Mouse (Mus musculus) heart, embryonic 11.5 days (tissue): Measurements from ENCODE around the gene Map3k9. TPM values are rescaled to one million over a fixed set of nuclear protein-coding genes. Genes with fewer than 3 reads are reported as not detected.

Source experiments
- ATAC-seq: fragments of 200-750 bp; cut with Nextera tagmentation; replicated peaks from 2 replicates; pipeline ENCODE4 v1.8.0; 2017; ENCODE audit warnings: moderate library complexity; ENCODE audit not compliant: insufficient number of reproducible peaks, low FRiP score, low TSS enrichment
- H3K27ac ChIP-seq: fragments of 300-500 bp; sonication (generic); 2 replicates; pipeline ENCODE4 v1.5.1; 2014; ENCODE audit warnings: mild to moderate bottlenecking, low read depth, low read length
- H3K27me3 ChIP-seq: fragments of 300-500 bp; sonication (generic); 2 replicates; pipeline ENCODE4 v1.6.1; 2014; ENCODE audit warnings: mild to moderate bottlenecking, low read length, mixed read lengths; ENCODE audit not compliant: control insufficient read depth, insufficient read depth
- H3K36me3 ChIP-seq: fragments of 300-500 bp; sonication (generic); 2 replicates; pipeline ENCODE4 v1.6.1; 2014; ENCODE audit warnings: mild to moderate bottlenecking, low read length, moderate library complexity, mixed read lengths; ENCODE audit not compliant: control insufficient read depth, insufficient read depth
- H3K4me1 ChIP-seq: fragments of 300-500 bp; sonication (generic); 2 replicates; pipeline ENCODE4 v1.6.1; 2014; ENCODE audit warnings: low read length; ENCODE audit not compliant: control insufficient read depth, insufficient read depth
- H3K4me2 ChIP-seq: fragments of 300-500 bp; sonication (generic); 2 replicates; pipeline ENCODE4 v1.6.1; 2014; ENCODE audit warnings: mild to moderate bottlenecking, moderate library complexity
- H3K4me3 ChIP-seq: fragments of 300-500 bp; sonication (generic); 2 replicates; pipeline ENCODE4 v1.5.1; 2014; ENCODE audit warnings: low read depth, low read length
- H3K9ac ChIP-seq: fragments of 300-500 bp; sonication (generic); 2 replicates; pipeline ENCODE4 v1.6.1; 2014; ENCODE audit warnings: mild to moderate bottlenecking, low read depth, low read length, moderate library complexity
- H3K9me3 ChIP-seq: fragments of 300-500 bp; sonication (generic); replicated peaks from 2 replicates; pipeline ENCODE4 v1.6.1; 2016; ENCODE audit warnings: low read length; ENCODE audit not compliant: control insufficient read depth
- WGBS: fragments of 180-500 bp; shearing (Covaris S2); extraction: QIAGEN DNeasy Blood & Tissue Kit; methylation state at CpG from one replicate; pipeline ENCODE4 v1.1.7; 2014; ENCODE audit not compliant: insufficient replicate concordance; 5-methylcytosine and 5-hydroxymethylcytosine counted together
- polyA plus RNA-seq: library from polyadenylated mRNA; unstranded; fragments of >200 nt; fragmentation: Nextera tagmentation; extraction: Ambion mirVana; gene quantifications from 2 replicates; pipeline ENCODE4 v1.2.1, GENCODE M21; 2014

The Map3k9 gene
- polyA plus RNA-seq, result 0.04 and 0.52 TPM in 2 replicates

DNA sequence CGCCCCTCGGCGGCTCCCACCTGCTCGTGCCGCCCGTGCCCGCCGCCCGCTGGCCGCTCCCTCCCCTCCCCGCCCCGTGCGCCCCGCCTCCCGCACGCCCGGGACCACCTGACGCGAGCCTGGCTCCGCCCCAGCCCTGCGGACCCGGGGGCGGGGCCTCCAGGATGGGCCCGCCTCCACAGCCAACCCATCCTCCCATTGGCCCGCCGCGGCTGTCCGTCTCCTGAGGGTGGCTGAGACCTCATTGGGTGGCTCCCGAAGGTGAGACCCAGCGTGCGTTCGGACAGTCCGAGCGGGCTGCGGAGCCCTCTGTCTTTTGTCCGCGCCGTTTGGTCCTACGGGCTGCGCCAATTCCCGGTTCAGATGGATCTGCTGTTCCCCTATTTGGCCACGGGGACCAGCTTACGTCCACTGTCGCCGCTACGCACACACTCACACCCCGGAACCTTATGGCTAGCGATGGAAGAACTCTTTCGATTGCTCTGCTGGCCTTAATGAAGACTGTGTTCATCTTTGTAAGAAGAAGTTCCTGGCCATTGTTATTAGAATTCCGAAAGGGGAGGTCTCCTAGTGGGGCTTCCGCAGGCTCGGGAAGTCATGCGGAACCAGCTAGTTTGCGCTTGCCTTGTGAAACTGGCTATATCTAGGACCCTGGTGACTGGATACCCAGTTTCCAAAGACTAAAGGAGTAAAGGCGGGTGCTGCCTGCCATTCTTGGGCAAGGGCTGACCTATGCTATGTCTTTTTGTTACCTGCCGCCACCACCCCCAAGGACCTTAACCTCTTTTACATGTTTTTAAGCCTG lies at the start of gene Map3k9:
TSS of gene Map3k9 (minus strand) at position 71 of the 805 bp plus-strand sequence.
- peak within 1 kb of the TSS; percentile 65 for H3K4me3 ChIP-seq
- peak; percentile 95 for ATAC-seq
- peaks cover 47% of the 10 kb centered on the region for H3K27me3 ChIP-seq
- no peak within 1 kb of the TSS for H3K27ac ChIP-seq
- H3K4me1 ChIP-seq, result peaks cover 3% of the 10 kb centered on the region; the same call in 1 of the 2 replicates
- no peaks in the 10 kb centered on the region for H3K9me3 ChIP-seq
- H3K36me3 ChIP-seq, result no peaks in the 10 kb centered on the region
- peak within 1 kb of the TSS; percentile 65 for H3K9ac ChIP-seq
- under 1% methylated on average over 35 of the region's 56 CpGs for WGBS
- H3K4me2 ChIP-seq, result peak within 1 kb of the TSS; percentile 97

GRCm38 (mm10) chr12:81828355-81828754 lies 47.4 kb upstream of the Map3k9 start:
- 74% methylated on average over 2 of the region's 2 CpGs for WGBS
- no peak overlapping the region for H3K27ac ChIP-seq
- H3K4me1 ChIP-seq, result no peaks in the 10 kb centered on the region
- H3K4me2 ChIP-seq, result no peak overlapping the region
- H3K9ac ChIP-seq, result no peak overlapping the region
- H3K4me3 ChIP-seq, result no peak overlapping the region
- ATAC-seq, result no peak
- H3K9me3 ChIP-seq, result no peaks in the 10 kb centered on the region
- H3K27me3 ChIP-seq, result no peaks in the 10 kb centered on the region
- no peaks in the 10 kb centered on the region for H3K36me3 ChIP-seq

DNA sequence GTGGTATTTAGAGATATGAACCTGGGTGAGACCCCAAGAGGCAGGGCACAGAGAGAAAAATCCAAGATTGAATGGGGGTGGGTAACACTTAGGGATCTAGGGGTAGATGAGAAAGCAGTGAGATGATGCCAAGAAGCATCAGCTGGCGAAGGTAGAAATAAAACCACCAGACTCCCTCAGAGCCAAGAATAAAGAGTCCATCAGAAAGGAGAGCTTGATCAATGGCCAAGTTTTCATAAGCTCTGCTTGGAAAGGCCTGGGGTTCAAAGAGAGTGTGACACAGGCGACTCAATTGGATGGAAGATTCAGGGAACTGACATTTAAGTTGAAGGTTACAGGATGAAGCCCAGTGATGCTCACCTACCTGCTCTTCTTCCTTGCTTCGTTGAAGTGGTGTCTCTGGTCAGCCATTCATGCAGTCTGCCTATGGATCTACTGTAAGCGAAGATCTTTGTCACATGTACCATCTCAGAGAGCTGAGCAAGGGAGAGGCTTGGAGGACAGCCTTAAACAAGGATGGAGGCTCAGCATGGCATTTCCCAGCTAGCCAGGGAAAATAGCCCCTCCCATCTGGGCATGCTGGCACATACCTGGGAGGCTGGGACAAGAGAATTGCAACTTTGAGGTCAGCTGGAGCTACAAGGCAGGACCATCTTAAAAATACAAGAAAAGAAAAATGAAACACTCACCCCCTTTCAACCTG lies 42.0 kb upstream of the Map3k9 start:
- WGBS, result 74% methylated on average over 4 of the region's 4 CpGs
- ATAC-seq, result no peak

GRCm38 (mm10) chr12:81822176-81822575 lies 41.2 kb upstream of the Map3k9 start:
- Histone ChIP-seq H3K36me3 (no peaks in the 10 kb centered on the region), H3K4me3 (no peak overlapping the region), H3K27me3 (no peaks in the 10 kb centered on the region), H3K27ac (no peak overlapping the region), H3K4me1 (no peaks in the 10 kb centered on the region), H3K9ac (no peak overlapping the region), H3K9me3 (no peaks in the 10 kb centered on the region), H3K4me2 (no peak overlapping the region)
- no peak for ATAC-seq
- WGBS, result 75% methylated on average over 4 of the region's 4 CpGs

More for the DNA sequence above, 42.0 kb upstream of the Map3k9 start:
- H3K4me2 ChIP-seq, result no peak overlapping the region
- H3K4me1 ChIP-seq, result no peaks in the 10 kb centered on the region
- no peak overlapping the region for H3K9ac ChIP-seq
- H3K27me3 ChIP-seq, result no peaks in the 10 kb centered on the region
- H3K36me3 ChIP-seq, result no peaks in the 10 kb centered on the region
- no peak overlapping the region for H3K27ac ChIP-seq
- no peaks in the 10 kb centered on the region for H3K9me3 ChIP-seq
- H3K4me3 ChIP-seq, result no peak overlapping the region

GRCm38 (mm10) chr12:81820700-81821099 lies 39.7 kb upstream of the Map3k9 start:
- Histone ChIP-seq H3K4me2 (no peak overlapping the region), H3K9me3 (no peaks in the 10 kb centered on the region), H3K27me3 (no peaks in the 10 kb centered on the region), H3K36me3 (no peaks in the 10 kb centered on the region), H3K4me3 (no peak overlapping the region), H3K4me1 (no peaks in the 10 kb centered on the region), H3K27ac (no peak overlapping the region), H3K9ac (no peak overlapping the region)
- 81% methylated on average over 4 of the region's 4 CpGs for WGBS
- no peak for ATAC-seq

DNA sequence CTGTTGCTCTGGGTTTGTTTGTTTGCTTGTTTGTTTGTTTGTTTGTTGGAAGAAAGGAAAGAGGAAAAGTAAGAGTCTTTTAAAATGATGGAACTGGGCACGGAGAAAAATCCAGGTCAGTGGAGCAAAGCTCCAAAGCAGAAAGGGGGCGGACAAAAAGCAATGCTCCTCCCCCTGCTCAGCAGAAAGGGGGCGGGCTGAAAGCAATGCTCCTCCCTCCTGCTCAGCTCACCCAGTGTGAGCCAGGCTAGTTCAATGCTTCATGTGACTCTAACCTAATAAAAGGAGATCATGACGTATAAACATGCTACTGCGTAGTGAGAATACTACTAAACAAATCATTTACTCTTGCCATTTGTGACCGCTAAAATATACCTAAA lies 36.1 kb upstream of the Map3k9 start:
- no peak overlapping the region for H3K4me3 ChIP-seq
- peak overlapping the region; percentile 77; the same call in 1 of the 2 replicates for H3K27ac ChIP-seq

DNA sequence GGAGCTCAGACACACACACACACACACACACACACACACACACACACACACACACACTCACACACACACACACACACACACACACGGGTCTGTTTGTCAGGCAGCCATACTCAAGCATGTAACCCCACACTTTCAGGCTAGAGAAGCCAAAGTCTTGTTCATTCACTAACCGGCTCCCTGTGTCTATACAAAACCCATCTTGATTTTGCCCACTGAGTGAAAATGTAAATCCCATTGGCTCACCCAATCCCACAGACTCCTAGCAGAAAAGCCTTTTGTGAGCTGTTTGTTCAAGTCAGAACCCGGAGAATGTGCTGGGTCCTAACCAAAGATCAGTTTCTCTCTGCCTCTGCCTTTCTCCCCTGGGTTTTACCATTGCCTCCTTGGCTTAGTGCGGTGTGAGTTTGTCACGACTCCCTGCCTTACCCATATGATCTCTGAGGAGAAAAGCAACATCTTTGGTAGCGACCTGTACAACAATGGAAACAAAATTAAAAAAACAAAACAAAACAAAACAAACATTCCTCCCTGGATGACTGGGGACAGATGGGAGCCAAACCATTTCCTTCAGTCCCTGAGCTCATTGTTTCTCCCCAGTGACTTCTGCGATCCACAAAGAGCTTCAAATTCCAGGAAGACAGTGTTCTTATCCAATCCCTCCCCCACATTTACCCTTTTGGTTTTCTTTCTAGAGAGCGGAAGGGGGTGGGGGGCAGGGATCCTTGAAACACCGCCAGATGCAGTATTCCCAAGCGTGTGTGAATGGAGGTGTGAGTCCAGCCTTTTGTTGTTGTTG lies 35.6 kb upstream of the Map3k9 start:
- no peaks in the 10 kb centered on the region for H3K4me1 ChIP-seq
- peak overlapping the region; percentile 49; the same call in 1 of the 2 replicates for H3K9ac ChIP-seq
- H3K9me3 ChIP-seq, result no peaks in the 10 kb centered on the region
- ATAC-seq, result no peak
- WGBS, result 21% methylated on average over 10 of the region's 10 CpGs
- no peak overlapping the region for H3K4me3 ChIP-seq
- peak overlapping the region; percentile 77 for H3K27ac ChIP-seq
- H3K36me3 ChIP-seq, result no peaks in the 10 kb centered on the region
- H3K4me2 ChIP-seq, result peak overlapping the region; percentile 36
- no peaks in the 10 kb centered on the region for H3K27me3 ChIP-seq

More for the DNA sequence above, 36.1 kb upstream of the Map3k9 start:
- 38% methylated on average over 6 of the region's 6 CpGs for WGBS
- peak overlapping the region; percentile 36 for H3K4me2 ChIP-seq
- H3K4me1 ChIP-seq, result no peaks in the 10 kb centered on the region
- H3K36me3 ChIP-seq, result no peaks in the 10 kb centered on the region
- no peak overlapping the region for H3K9ac ChIP-seq
- no peaks in the 10 kb centered on the region for H3K9me3 ChIP-seq
- no peak for ATAC-seq
- no peaks in the 10 kb centered on the region for H3K27me3 ChIP-seq

DNA sequence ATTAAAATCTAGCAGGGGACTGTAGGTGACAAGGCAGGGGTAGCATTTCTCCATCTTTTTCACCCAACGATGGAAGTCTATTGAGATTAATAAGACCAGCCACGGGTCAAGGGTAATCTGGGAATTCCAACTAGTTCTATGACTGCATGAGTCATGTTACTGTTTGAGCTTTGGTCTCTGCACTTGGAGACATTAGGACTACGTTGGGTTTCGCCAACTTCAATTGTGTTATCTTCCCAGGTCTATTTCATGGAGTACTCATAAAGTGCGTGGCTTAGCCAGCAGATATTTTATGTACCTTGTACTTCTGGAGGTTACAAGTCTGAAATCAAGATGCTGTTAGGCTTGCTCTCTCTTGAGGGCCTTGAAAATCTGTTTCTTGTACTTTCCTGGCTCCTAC lies 33.8 kb upstream of the Map3k9 start:
- 87% methylated on average over 5 of the region's 5 CpGs for WGBS
- H3K9me3 ChIP-seq, result no peaks in the 10 kb centered on the region
- H3K27ac ChIP-seq, result no peak overlapping the region
- no peak overlapping the region for H3K9ac ChIP-seq
- no peaks in the 10 kb centered on the region for H3K27me3 ChIP-seq
- no peak for ATAC-seq
- no peaks in the 10 kb centered on the region for H3K36me3 ChIP-seq
- H3K4me2 ChIP-seq, result no peak overlapping the region
- no peaks in the 10 kb centered on the region for H3K4me1 ChIP-seq
- H3K4me3 ChIP-seq, result no peak overlapping the region
